Mouse (Mus musculus) liver, postnatal 0 days (tissue): Measurements from ENCODE around the gene Taco1. TPM values are rescaled to one million over a fixed set of nuclear protein-coding genes. Genes with fewer than 3 reads are reported as not detected.
"Not testable (repeated sequence)": the region's sequence is repeated elsewhere in the genome, so short reads cannot be mapped to it uniquely, and the experiment has no call there.

Source experiments
- ATAC-seq: fragments of 200-750 bp; cut with Nextera tagmentation; 2 replicates; pipeline ENCODE4 v1.8.0; 2017; ENCODE audit warnings: mild to moderate bottlenecking, moderate library complexity
- DNase-seq: peaks from one replicate; pipeline ENCODE4 v3.0.0-alpha.2; 2016
- H3K27ac ChIP-seq: fragments of 300-500 bp; sonication (generic); 2 replicates; pipeline ENCODE4 v1.5.1; 2014; ENCODE audit warnings: antibody characterized with exemption, moderate library complexity, mild to moderate bottlenecking, low read depth
- H3K27me3 ChIP-seq: fragments of 300-500 bp; sonication (generic); 2 replicates; pipeline ENCODE4 v1.6.1; 2014; ENCODE audit warnings: low read length, control low read depth, mixed read lengths; ENCODE audit not compliant: insufficient read depth
- H3K36me3 ChIP-seq: fragments of 300-500 bp; sonication (generic); replicated peaks from 2 replicates; pipeline ENCODE4 v1.6.1; 2014; ENCODE audit warnings: mild to moderate bottlenecking, control low read depth, low read length, moderate library complexity, mixed read lengths; ENCODE audit not compliant: insufficient read depth
- H3K4me1 ChIP-seq: fragments of 300-500 bp; sonication (generic); 2 replicates; pipeline ENCODE4 v1.6.1; 2014; ENCODE audit warnings: antibody characterized with exemption, mild to moderate bottlenecking, control low read depth; ENCODE audit not compliant: insufficient read depth
- H3K4me2 ChIP-seq: fragments of 300-500 bp; sonication (generic); 2 replicates; pipeline ENCODE4 v1.6.1; 2014; ENCODE audit warnings: low read depth, mild to moderate bottlenecking, low read length, moderate library complexity, mixed read lengths
- H3K4me3 ChIP-seq: fragments of 300-500 bp; sonication (generic); 2 replicates; pipeline ENCODE4 v1.5.1; 2014; ENCODE audit warnings: low read depth, low read length
- H3K9ac ChIP-seq: fragments of 300-500 bp; sonication (generic); replicated peaks from 2 replicates; pipeline ENCODE4 v1.6.1; 2014; ENCODE audit warnings: mild to moderate bottlenecking, moderate library complexity
- H3K9me3 ChIP-seq: fragments of 300-500 bp; sonication (generic); 2 replicates; pipeline ENCODE4 v1.6.1; 2016; ENCODE audit warnings: mild to moderate bottlenecking, control low read depth, low read length, mixed read lengths
- CTCF ChIP-seq: sonication (generic); IDR thresholded peaks from 2 replicates; pipeline ENCODE4 v1.5.1; 2016; ENCODE audit warnings: antibody characterized with exemption, low read depth
- EP300 ChIP-seq: IDR thresholded peaks from 2 replicates; pipeline ENCODE4 v1.6.1; 2016; ENCODE audit warnings: antibody characterized with exemption, low read depth, mild to moderate bottlenecking
- WGBS: fragments of 180-500 bp; shearing (Covaris S2); extraction: QIAGEN DNeasy Blood & Tissue Kit; methylation state at CpG from one replicate; pipeline ENCODE4 v1.1.7; 2014; ENCODE audit not compliant: insufficient replicate concordance; 5-methylcytosine and 5-hydroxymethylcytosine counted together
- polyA plus RNA-seq: library from polyadenylated mRNA; unstranded; fragments of >200 nt; fragmentation: Nextera tagmentation; extraction: Ambion mirVana; gene quantifications from 2 replicates; pipeline ENCODE4 v1.2.1, GENCODE M21; 2015

Taco1 gene
- 5.5 and 5.6 TPM in 2 replicates for polyA plus RNA-seq

DNA sequence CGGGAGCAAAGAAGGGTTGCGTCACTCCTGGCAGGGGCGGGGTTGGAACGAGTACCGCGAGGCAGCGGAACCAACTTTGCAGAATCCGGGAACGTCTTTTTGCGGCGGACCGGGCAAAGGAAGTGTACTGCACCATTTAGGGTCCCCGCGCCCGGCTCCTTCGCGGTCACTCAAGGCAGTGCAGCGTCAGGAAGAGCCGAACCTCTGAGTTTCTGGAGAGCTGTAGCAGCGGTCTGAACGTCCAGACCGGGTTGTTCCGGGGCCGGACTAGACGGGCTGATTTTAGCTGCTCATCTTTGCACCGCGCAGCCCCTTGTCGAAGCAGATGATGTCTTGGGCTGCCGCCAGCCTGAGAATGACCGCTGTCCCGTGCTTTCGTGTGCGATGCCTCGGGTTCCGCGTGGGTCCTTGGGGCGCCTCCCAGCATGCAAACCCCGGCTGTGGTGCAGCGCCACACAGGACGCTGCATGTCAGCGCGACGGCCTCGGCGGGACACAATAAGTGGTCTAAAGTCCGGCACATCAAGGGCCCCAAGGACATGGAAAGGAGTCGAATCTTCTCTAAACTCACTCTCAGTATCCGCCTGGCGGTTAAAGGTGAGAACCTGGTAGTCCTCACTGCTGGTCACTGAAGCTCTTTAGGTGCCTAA, at the start of gene Taco1:
TSS of gene Taco1 (plus strand) at position 139 of the 649 bp plus-strand sequence.
- peak within 1 kb of the TSS; percentile 78 for H3K9ac ChIP-seq
- 0 out of 2 replicates have a peak, but pooled peaks cover 3% of the 10 kb centered on the region for H3K36me3 ChIP-seq
- H3K4me3 ChIP-seq: peak within 1 kb of the TSS; percentile 71
- ATAC-seq (peak; percentile 99), DNase-seq (peak; percentile 97)
- TF ChIP-seq CTCF (peak; percentile 31), EP300 (peak; percentile 56; the same call in 1 of the 2 replicates)
- H3K4me2 ChIP-seq: peak within 1 kb of the TSS; percentile 81
- no peaks in the 10 kb centered on the region for H3K9me3 ChIP-seq
- no peaks in the 10 kb centered on the region for H3K27me3 ChIP-seq
- H3K4me1 ChIP-seq: peaks cover 10% of the 10 kb centered on the region
- WGBS: under 1% methylated on average over 48 of the region's 49 CpGs
- H3K27ac ChIP-seq: peak within 1 kb of the TSS; percentile 86

DNA sequence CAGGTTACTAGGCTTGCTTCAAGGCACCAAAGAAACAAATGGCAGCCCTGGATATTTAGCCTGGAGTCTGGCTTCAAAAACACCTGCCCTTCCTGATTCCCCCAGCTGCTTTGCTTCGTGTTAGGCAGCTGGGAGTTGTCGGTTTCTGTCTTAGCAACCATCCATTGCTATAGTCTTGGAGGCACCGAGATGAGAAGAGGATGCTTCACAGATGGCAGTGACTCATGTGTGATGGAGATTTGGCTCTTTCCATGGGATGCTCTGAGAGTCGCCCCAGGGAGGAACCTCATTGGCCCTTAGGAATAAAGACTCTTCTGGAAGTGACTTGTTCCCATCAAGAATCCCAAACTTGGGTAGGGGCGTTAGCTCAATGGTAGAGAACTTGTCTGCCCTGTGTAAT, 49.4 kb upstream of the Taco1 start:
- DNase-seq (no peak), ATAC-seq (no peak)
- Histone ChIP-seq H3K4me1 (0 out of 2 replicates have a peak, but pooled peaks cover 3% of the 10 kb centered on the region), H3K27ac (no peak overlapping the region), H3K4me2 (no peak overlapping the region), H3K36me3 (no peaks in the 10 kb centered on the region), H3K9ac (no peak overlapping the region), H3K27me3 (peaks cover 86% of the 10 kb centered on the region), H3K4me3 (no peak overlapping the region), H3K9me3 (no peaks in the 10 kb centered on the region)
- 70% methylated on average over 5 of the region's 5 CpGs for WGBS
- TF ChIP-seq CTCF: no peak
- TF ChIP-seq EP300: no peak

DNA sequence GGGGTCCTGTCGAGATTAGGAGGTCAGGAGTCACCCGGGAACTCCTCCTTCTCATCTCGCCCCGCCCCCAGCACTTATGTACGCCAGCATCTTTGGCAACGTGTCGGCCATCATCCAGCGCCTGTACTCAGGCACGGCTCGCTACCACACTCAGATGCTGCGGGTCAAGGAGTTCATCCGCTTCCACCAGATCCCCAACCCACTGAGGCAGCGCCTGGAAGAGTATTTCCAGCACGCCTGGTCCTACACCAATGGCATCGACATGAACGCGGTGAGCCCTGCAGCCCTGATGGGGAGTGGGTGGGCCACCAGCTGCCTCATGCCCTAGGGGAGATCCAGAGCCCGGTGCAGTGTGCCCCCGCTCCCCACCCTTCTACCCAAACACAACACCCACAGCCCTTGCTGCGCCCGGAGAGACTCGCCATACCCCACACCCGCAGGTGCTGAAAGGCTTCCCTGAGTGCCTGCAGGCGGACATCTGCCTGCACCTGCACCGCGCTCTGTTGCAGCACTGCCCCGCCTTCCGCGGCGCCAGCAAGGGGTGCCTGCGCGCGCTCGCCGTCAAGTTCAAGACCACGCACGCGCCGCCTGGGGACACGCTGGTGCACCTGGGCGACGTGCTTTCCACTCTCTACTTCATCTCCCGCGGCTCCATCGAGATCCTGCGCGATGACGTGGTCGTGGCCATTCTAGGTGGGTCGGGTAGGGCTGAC, 45.7 kb upstream of the Taco1 start:
- no peak for TF ChIP-seq EP300
- TF ChIP-seq CTCF: no peak
- Histone ChIP-seq H3K4me2 (no peak overlapping the region), H3K4me3 (no peak overlapping the region), H3K9ac (no peak overlapping the region), H3K27me3 (peaks cover 86% of the 10 kb centered on the region), H3K4me1 (0 out of 2 replicates have a peak, but pooled peaks cover 3% of the 10 kb centered on the region), H3K27ac (no peak overlapping the region), H3K36me3 (no peaks in the 10 kb centered on the region), H3K9me3 (no peaks in the 10 kb centered on the region)
- no peak for ATAC-seq
- WGBS: 3% methylated on average over 50 of the region's 50 CpGs
- DNase-seq: no peak

DNA sequence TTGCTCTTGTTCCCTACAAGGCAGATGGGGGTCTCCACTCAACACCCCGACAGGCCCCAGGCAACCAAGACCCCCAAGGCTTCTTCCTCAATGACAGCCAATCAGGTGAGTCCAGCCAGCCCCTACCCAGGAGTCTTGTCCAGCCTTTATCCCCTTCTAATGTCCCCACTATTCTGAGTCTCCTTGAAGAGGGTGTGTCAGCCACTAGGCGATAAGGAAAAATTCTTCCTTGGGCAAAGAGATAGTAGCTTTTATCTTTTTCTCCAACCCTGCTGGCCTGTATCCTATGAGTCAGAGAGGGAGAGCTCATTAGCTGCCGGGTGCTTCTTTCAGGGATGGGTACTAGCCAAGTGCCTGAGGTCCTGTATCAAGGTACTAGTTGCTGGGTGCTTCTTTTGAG, 40.1 kb upstream of the Taco1 start:
- peaks cover 57% of the 10 kb centered on the region for H3K27me3 ChIP-seq
- ATAC-seq: no peak

DNA sequence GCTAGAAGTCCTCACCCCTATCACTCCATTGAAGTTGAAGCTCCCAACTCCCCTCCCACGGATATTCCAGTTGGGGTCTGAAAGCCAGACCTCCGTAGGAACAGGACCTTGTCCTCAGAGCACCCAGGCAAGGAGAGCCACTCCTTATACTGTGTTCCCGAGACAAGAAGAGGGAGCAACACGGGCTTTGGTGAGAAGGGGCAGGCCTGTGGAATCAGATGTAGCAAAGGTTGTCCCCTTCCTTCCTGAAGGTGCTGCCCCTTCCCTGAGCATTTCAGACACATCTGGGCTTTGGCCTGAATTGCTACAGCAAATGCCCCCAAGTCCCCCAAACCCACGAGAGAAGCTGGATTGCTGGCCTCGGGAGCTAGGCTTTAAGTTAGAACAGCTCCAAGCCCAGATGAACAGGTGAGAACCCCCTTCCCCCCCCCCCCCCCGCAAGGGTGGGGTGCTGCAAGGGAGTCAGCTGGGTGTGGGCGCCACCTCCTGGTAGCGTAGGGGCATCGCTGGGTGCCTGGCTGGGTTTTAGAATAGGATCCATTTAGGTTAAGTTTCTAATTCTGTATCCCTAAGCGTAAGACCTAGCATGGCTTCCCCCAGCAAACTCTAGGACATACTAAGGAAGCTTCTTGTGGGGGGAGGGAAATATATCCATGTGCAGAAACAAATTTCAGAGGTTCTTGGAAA, 39.3 kb upstream of the Taco1 start:
- H3K4me2 ChIP-seq: no peak overlapping the region
- H3K9ac ChIP-seq: no peak overlapping the region
- H3K4me1 ChIP-seq: 0 out of 2 replicates have a peak, but pooled peaks cover 3% of the 10 kb centered on the region
- DNase-seq (peak; percentile 78), ATAC-seq (peak; percentile 54)
- no peak overlapping the region for H3K27ac ChIP-seq
- H3K9me3 ChIP-seq: no peaks in the 10 kb centered on the region
- no peak overlapping the region for H3K4me3 ChIP-seq
- H3K36me3 ChIP-seq: peaks cover 6% of the 10 kb centered on the region; the same call in 1 of the 2 replicates
- peaks cover 49% of the 10 kb centered on the region for H3K27me3 ChIP-seq
- TF ChIP-seq CTCF (peak; percentile 84), EP300 (no peak)
- WGBS: 27% methylated on average over 10 of the region's 11 CpGs

More for the DNA sequence above, 40.1 kb upstream of the Taco1 start:
- H3K4me2 ChIP-seq: no peak overlapping the region
- no peaks in the 10 kb centered on the region for H3K9me3 ChIP-seq
- 58% methylated on average over 3 of the region's 3 CpGs for WGBS
- H3K4me3 ChIP-seq: no peak overlapping the region
- H3K4me1 ChIP-seq: 0 out of 2 replicates have a peak, but pooled peaks cover 3% of the 10 kb centered on the region
- H3K9ac ChIP-seq: no peak overlapping the region
- no peak overlapping the region for H3K27ac ChIP-seq
- TF ChIP-seq EP300 (no peak), CTCF (no peak)
- peaks cover 6% of the 10 kb centered on the region; the same call in 1 of the 2 replicates for H3K36me3 ChIP-seq
- DNase-seq: no peak

DNA sequence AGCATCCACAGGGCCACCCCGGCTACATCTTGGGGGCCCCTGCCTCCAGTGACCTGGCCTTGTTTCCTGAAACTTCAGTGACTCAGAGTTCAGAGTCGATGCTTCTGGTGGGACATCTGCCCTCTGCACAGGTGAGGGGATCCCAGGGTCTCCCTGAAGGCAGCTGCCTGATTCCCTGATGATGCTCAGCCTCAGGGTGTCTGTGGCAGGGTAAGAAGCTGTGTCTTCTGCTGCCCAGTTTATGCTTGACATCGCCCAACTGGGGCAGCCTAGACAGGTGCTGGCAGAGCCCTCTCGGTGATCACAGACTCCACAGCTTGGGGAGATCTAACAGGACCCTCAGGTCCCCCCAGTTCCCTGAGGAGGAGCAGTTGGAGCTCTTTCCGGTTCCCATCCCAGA, 38.3 kb upstream of the Taco1 start:
- Histone ChIP-seq H3K9me3 (no peaks in the 10 kb centered on the region), H3K27ac (no peak overlapping the region), H3K4me2 (no peak overlapping the region), H3K9ac (no peak overlapping the region), H3K27me3 (peaks cover 39% of the 10 kb centered on the region), H3K36me3 (peaks cover 6% of the 10 kb centered on the region; the same call in 1 of the 2 replicates), H3K4me3 (no peak overlapping the region), H3K4me1 (0 out of 2 replicates have a peak, but pooled peaks cover 3% of the 10 kb centered on the region)
- WGBS: 87% methylated on average over 5 of the region's 5 CpGs
- no peak for TF ChIP-seq EP300
- TF ChIP-seq CTCF: no peak
- ATAC-seq (peak; percentile 17), DNase-seq (no peak)

DNA sequence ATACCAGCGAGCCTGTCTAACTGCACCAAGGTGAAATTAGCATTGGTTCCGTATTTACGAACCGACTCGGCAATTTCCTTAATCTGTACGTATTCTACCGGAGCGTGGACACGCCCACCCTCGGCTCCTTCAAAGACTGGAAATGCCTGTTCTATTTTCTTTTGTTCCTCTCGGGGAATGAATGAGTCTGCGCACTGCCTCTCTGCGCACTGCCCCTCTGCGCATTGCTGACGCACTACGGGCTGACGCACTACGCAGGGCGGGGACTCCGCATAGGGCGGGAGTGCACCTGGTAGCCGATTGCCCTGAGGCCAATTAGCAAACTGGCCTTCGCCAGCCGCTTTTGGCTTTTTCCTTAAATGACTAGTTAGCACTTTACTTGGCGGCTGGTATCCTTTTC, 33.8 kb upstream of the Taco1 start:
- not testable (repeated sequence) for ATAC-seq, H3K36me3 ChIP-seq, H3K27ac ChIP-seq, H3K9ac ChIP-seq, DNase-seq, H3K9me3 ChIP-seq, H3K4me1 ChIP-seq, H3K27me3 ChIP-seq
- 18% methylated on average over 7 of the region's 25 CpGs for WGBS
- Histone ChIP-seq H3K4me2 (peak overlapping the region; percentile 45), H3K4me3 (peak overlapping the region; percentile 42)
